Mouse (Mus musculus) skeletal muscle tissue, adult 2 months (tissue): Measurements from ENCODE around the gene Sh3glb2.

Source experiments
- DNase-seq: peaks from one replicate; pipeline ENCODE4 v3.0.0-alpha.2; 2012; ENCODE audit warnings: low read depth, low spot score

Gene Sh3glb2

DNA sequence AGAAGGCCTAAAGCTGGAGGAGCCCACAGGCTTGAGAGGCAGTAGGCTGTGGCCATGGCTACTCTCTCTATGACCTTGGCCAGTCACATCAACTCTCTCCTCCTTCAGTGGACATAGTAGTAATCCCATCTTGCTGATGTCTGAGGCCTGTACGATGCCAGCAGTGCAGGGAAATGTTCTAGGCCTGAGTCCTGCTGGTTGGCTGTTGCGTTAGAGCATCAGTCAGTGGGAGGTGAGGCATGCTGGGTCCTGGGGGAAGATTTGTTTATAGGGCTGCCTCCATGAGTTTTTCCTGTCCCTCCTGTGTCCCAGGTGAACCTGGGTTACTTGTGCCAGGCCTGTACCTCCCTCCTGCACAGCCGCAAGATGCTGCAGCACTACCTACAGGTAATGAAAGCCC lies 17.1 kb downstream of the Sh3glb2 start:
- no peak for DNase-seq

DNA sequence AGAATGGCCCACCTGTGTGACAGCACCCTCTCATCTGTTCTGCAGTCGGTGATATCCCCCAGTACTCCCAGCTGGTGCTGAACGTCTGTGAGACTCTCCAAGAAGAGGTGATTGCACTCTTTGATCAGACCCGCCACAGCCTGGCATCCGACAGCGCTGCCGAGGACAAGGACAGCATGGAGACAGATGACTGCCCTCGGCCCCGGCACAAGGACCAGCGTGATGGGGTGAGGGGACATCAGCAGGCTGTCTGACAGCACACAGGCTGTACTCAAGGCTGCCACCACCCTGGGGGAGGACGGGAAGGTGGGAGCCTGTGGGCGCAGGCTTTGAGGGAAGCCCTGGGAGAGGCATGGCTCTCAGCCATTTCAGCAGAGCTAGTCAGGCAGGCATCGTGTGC lies 22.0 kb downstream of the Sh3glb2 start:
- no peak for DNase-seq

GRCm38 (mm10) chr2:30336174-30336915 lies 22.8 kb downstream of the Sh3glb2 start:
- DNase-seq, result no peak

- DNase-seq, result no peak
Measured at GRCm38 (mm10) chr2:30335324-30335723, 23.8 kb downstream of the Sh3glb2 start.

- no peak for DNase-seq
Measured at GRCm38 (mm10) chr2:30328791-30329190, 30.3 kb downstream of the Sh3glb2 start.

DNA sequence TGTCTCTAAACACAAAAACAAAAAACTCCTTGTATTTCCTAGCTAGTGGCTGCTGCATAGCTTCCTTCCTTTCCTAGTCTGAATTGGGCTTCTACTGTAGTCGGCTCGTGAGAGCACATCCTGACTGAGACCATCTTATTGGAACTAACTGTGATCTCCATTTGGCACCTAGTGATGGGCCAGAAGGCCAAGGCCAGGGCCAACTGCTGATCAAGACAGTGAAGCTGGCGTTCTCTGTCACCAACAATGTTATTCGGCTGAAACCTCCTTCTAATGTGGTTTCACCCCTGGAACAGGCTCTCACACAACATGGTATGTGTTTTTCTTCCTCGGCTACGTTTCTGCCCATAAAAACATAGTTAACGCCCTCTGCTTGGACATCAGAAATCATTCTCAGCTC lies 31.9 kb downstream of the Sh3glb2 start:
- DNase-seq, result no peak

GRCm38 (mm10) chr2:30325296-30325695 lies 33.8 kb downstream of the Sh3glb2 start:
- no peak for DNase-seq

GRCm38 (mm10) chr2:30323111-30323510 lies 36.0 kb downstream of the Sh3glb2 start:
- no peak for DNase-seq

DNA sequence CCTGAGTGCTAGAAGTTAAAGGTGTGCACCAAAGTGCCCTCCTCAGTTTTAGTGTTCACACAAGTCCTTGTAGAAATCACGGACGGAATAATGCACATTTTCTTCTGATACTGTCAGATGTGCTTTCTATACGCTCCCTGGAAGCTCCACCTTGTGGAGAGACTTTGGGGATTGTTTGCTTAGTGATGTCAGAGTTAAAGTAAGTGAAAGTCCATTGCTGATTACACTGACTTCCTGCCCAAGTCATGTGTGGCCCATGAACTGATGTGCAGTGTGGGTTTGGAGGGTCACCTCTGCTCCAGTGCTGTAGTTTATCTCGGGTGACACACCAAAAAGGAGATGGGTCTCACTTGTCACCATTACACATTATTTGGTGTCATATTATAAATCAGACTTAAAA lies 39.9 kb downstream of the Sh3glb2 start:
- no peak for DNase-seq

DNA sequence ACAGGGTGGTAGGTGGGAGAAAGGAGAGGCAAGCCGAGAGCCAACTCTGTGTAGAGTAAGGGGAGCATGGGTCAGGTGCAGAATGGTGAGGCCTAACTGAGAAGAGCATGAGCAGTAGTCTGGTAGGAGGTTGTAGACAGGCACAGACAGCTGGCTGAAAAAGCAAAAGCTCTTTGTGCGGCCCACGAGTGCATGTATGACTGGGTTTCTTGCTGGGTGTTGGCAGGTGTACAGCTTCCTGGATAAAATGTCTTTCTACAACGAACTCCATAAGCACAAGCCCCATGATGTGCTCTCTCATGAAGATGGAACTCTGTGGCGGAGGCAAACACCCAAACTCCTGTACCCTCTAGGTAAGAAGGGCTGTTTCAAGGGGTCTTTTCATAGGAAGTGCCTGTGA lies 42.2 kb downstream of the Sh3glb2 start:
- DNase-seq, result no peak

- no peak for DNase-seq
Measured at GRCm38 (mm10) chr2:30316136-30316535, 43.0 kb downstream of the Sh3glb2 start.

DNA sequence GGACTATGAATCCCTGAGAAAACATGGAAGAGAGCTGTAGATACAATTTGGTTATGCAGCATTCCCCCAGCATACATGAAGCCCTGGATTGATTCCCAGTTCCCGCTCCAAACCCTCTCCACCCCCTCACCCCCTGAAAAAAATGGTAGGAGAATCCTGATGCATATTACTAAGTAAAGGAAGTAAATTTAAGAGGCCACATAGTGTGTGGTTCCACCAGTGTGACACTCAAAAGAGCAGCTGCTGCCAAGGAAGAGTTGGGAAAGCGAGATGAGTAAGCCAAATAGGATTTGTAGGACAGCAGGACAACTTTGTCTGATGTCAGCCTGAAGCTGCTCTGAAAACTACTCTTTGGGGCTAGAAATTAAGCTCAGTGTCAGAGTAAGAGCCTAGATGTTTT lies 47.7 kb downstream of the Sh3glb2 start:
- no peak for DNase-seq

- DNase-seq, result no peak
Measured at GRCm38 (mm10) chr2:30309351-30309750, 49.8 kb downstream of the Sh3glb2 start.

- no peak for DNase-seq
Measured at GRCm38 (mm10) chr2:30306087-30306486, 53.0 kb downstream of the Sh3glb2 start.

- no peak for DNase-seq
Measured at GRCm38 (mm10) chr2:30299966-30300365, 59.2 kb downstream of the Sh3glb2 start.

DNA sequence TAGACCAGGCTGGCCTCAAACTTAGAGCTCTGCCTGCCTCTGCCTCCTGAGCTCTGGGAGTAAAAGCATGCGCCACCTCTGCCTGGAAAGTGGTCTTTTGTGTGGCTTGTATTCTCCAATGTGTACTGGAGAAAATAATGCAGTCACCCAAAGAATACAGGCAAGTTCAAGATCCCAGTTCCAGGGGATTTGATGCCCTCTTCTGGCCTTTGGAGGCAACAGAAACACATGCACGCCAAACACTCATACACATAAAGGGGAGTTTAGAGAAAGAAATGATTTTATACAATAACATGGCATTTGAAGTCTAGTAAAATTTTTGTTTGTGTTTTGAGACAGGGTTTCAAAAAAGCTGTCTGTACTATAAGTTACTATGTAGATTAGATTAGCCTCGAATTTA lies 59.6 kb downstream of the Sh3glb2 start:
- no peak for DNase-seq
